Mouse (Mus musculus) bone marrow macrophage, adult 2 months (primary cell): ENCODE results near the gene Slc29a3. TPM values are rescaled to one million over a fixed set of nuclear protein-coding genes. Genes with fewer than 3 reads are reported as not detected.
A peak's percentile ranks its signal among the peaks of the same experiment; 100 is the strongest.

ENCODE experiments used
- H3K27ac ChIP-seq: 2 replicates; pipeline ENCODE4 v1.5.1; 2012; ENCODE audit warnings: low read depth, low read length; ENCODE audit not compliant: insufficient read depth
- H3K4me1 ChIP-seq: 2 replicates; pipeline ENCODE4 v1.6.1; 2012; ENCODE audit warnings: low read length; ENCODE audit not compliant: control insufficient read depth, insufficient read depth
- H3K4me3 ChIP-seq: 2 replicates; pipeline ENCODE4 v1.5.1; 2012; ENCODE audit warnings: mild to moderate bottlenecking, low read length, moderate library complexity; ENCODE audit not compliant: insufficient read depth
- CTCF ChIP-seq: IDR thresholded peaks from 2 replicates; pipeline ENCODE4 v1.5.1; 2012; ENCODE audit warnings: low read depth, mild to moderate bottlenecking, low read length, moderate library complexity
- POLR2A ChIP-seq: IDR thresholded peaks from 2 replicates; pipeline ENCODE4 v1.6.1; 2012; ENCODE audit warnings: mild to moderate bottlenecking, low read depth, low read length, borderline replicate concordance
- polyA plus RNA-seq: library from polyadenylated mRNA; stranded (reverse); fragments of >200 nt; gene quantifications from 2 replicates; pipeline ENCODE4 v1.2.4, GENCODE M21; 2012; ENCODE audit not compliant: missing spikeins, insufficient read depth, insufficient read length

Slc29a3 gene
- polyA plus RNA-seq, 1 experiment = 50.8 TPM

GRCm38 (mm10) chr10:60770855-60771254 is 18.3 kb upstream of the Slc29a3 start:
- no peak for TF ChIP-seq CTCF
- TF ChIP-seq POLR2A = no peak
- Histone ChIP-seq H3K4me3 (no peak overlapping the region), H3K4me1 (no peaks in the 10 kb centered on the region), H3K27ac (no peak overlapping the region)

- no peak for TF ChIP-seq CTCF
- no peak for TF ChIP-seq POLR2A
- Histone ChIP-seq H3K27ac (no peak overlapping the region), H3K4me1 (no peaks in the 10 kb centered on the region), H3K4me3 (no peak overlapping the region)
Observed at GRCm38 (mm10) chr10:60768614-60769013, 16.0 kb upstream of the Slc29a3 start.

GRCm38 (mm10) chr10:60767400-60767799 is 14.8 kb upstream of the Slc29a3 start:
- H3K4me3 ChIP-seq = no peak overlapping the region
- H3K4me1 ChIP-seq = no peaks in the 10 kb centered on the region
- TF ChIP-seq CTCF (no peak), POLR2A (no peak)
- no peak overlapping the region for H3K27ac ChIP-seq

GRCm38 (mm10) chr10:60762126-60762525 is 9.5 kb upstream of the Slc29a3 start:
- TF ChIP-seq POLR2A (no peak), CTCF (no peak)
- H3K27ac ChIP-seq = no peak overlapping the region
- no peak overlapping the region for H3K4me3 ChIP-seq
- no peaks in the 10 kb centered on the region for H3K4me1 ChIP-seq

- no peak for TF ChIP-seq POLR2A
- TF ChIP-seq CTCF = peak; percentile 80
- H3K27ac ChIP-seq = no peak overlapping the region
- H3K4me1 ChIP-seq = no peaks in the 10 kb centered on the region
- H3K4me3 ChIP-seq = no peak overlapping the region
Observed at GRCm38 (mm10) chr10:60760377-60760776, 7.8 kb upstream of the Slc29a3 start.

- Histone ChIP-seq H3K4me3 (no peak overlapping the region), H3K4me1 (peaks cover 6% of the 10 kb centered on the region), H3K27ac (no peak overlapping the region)
- TF ChIP-seq POLR2A = no peak
- peak; percentile 81 for TF ChIP-seq CTCF
Observed at GRCm38 (mm10) chr10:60756992-60757391, 4.4 kb upstream of the Slc29a3 start.

- Histone ChIP-seq H3K27ac (no peak overlapping the region), H3K4me3 (no peak overlapping the region), H3K4me1 (peaks cover 13% of the 10 kb centered on the region)
- TF ChIP-seq POLR2A (no peak), CTCF (no peak)
Observed at GRCm38 (mm10) chr10:60756146-60756545, 3.6 kb upstream of the Slc29a3 start.

- Histone ChIP-seq H3K4me1 (peaks cover 30% of the 10 kb centered on the region), H3K4me3 (no peak overlapping the region), H3K27ac (no peak overlapping the region)
- TF ChIP-seq POLR2A (no peak), CTCF (no peak)
Observed at GRCm38 (mm10) chr10:60753941-60754340, 1.3 kb upstream of the Slc29a3 start.

GRCm38 (mm10) chr10:60753261-60753660 is 667 bp upstream of the Slc29a3 start:
- no peak for TF ChIP-seq POLR2A
- TF ChIP-seq CTCF = no peak
- Histone ChIP-seq H3K4me1 (peaks cover 34% of the 10 kb centered on the region), H3K4me3 (no peak overlapping the region), H3K27ac (no peak overlapping the region)

GRCm38 (mm10) chr10:60747667-60748212 is 4.9 kb downstream of the Slc29a3 start:
- Histone ChIP-seq H3K27ac (peak overlapping the region; percentile 55), H3K4me3 (no peak overlapping the region), H3K4me1 (peaks cover 71% of the 10 kb centered on the region)
- TF ChIP-seq CTCF (no peak), POLR2A (no peak)

GRCm38 (mm10) chr10:60746512-60746911 is 6.1 kb downstream of the Slc29a3 start:
- no peak overlapping the region for H3K4me3 ChIP-seq

More at GRCm38 (mm10) chr10:60746512-60746911, 6.1 kb downstream of the Slc29a3 start:
- TF ChIP-seq POLR2A = no peak
- H3K4me1 ChIP-seq = peaks cover 70% of the 10 kb centered on the region
- H3K27ac ChIP-seq = no peak overlapping the region
